Mouse (Mus musculus) heart, adult 11 months (tissue): ENCODE data around the gene Zan.
A peak's percentile ranks its signal among the peaks of the same experiment; 100 is the strongest.

ENCODE experiments used
- DNase-seq: peaks from one replicate; pipeline ENCODE4 v3.0.0; 2022

The Zan gene

DNA sequence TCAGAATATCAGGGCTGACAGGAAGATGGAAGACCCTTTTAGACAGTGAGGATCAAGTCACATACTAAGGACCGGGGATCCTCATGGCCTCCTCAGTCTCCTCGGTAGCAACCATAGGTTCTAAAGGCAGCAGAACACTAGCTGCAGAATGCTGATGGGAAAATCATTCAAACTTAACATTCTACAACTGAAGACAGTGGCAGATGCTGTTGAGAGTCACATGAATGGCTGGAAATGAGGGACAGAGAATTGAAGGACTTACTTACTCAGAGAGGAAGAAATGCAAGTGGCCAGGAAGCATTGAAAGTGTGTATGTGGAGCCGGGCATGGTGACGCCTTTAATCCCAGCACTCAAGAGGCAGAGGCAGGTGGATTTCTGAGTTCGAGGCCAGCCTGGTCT, at the start of gene Zan:
Gene Zan (minus strand): TSS at position 101 of the 400 bp plus-strand sequence.
- no peak for DNase-seq

DNA sequence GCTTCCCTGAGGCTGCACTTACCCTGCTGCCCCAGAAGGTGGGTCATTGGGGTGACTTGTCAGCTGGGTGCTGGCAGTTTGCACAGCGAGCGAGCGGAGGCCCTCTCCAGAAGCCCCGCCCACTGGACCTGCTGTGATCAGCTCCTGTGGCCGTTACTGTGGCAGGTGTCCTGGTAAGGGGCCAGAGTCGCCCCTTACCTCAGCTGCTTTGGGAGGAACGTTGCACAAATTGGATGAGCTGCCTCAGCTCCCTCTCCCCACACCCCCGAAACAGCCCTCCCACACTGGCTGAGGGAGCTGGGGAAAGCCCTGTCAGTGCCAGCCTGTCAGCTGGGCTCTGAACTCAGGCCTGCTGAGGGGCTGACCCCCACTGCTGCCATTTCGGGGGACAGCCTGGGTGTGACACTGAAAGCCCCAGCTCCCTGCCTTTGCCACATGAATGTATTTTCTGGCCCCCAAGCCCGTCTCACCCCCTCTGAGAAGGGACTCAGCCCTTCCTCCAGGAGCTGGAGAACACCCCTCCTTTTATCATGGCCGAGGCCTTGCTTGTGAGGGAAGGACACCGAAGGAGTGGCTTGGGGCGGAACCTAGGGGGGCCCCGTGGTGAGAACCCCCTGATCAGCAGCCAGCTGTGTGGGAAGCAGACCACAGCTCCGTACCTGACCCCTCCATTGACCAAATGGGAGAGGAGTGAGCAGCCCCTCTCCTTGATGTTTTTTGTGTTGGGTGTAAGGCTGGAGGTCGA, 49.5 kb upstream of the Zan start:
- peak; percentile 97 for DNase-seq

DNA sequence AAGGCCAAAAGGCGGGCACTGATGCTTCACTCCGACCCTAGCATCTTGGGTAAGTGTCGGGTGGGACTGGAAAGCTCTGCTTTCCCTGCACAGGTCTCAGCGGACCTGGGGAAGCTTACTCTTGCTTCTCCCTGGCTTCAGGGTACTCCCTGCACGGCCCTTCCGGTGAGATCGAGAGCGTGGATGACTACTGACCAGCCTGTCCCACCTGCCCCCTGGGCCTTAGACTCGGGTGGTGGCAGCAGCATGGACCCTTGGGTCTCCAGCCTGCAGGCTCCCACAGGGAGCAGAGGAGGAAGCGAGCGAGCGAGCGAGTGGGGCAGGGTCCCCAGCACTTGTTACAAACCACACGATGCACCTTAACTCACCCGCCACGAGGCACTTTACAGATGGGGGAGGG, 48.6 kb upstream of the Zan start:
- DNase-seq: peak; percentile 91

DNA sequence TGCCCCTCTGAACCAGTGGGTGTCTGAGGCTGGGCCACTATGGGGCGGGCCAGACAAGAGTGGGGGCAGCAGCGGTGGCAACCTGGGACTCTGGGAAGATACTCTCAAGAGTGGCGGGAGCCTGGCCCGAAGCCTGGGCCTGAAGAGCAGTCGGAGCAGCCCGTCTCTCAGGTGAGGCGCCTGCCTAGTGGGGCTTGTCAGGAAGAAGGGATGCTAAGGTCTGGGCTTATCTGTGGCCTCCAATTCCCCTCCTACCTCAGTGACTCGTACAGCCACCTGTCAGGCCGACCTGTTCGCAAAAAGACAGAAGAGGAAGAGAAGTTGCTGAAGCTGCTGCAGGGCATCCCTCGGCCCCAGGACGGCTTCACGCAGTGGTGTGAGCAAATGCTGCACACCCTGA, 47.8 kb upstream of the Zan start:
- DNase-seq: peak; percentile 90

DNA sequence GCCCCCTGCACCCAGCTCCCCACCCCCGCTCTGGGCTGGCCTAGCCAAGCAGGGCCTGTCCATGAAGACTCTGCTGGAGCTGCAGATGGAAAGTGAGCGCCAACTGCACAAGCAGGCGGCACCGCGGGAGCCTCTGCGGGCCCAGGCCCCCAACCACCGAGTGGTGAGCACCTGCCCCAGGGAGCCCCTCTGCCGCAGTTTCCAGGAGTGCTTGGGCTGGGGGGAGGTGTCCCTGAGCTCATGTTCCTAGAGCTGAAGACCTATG, 47.3 kb upstream of the Zan start:
- DNase-seq: peak; percentile 90

DNA sequence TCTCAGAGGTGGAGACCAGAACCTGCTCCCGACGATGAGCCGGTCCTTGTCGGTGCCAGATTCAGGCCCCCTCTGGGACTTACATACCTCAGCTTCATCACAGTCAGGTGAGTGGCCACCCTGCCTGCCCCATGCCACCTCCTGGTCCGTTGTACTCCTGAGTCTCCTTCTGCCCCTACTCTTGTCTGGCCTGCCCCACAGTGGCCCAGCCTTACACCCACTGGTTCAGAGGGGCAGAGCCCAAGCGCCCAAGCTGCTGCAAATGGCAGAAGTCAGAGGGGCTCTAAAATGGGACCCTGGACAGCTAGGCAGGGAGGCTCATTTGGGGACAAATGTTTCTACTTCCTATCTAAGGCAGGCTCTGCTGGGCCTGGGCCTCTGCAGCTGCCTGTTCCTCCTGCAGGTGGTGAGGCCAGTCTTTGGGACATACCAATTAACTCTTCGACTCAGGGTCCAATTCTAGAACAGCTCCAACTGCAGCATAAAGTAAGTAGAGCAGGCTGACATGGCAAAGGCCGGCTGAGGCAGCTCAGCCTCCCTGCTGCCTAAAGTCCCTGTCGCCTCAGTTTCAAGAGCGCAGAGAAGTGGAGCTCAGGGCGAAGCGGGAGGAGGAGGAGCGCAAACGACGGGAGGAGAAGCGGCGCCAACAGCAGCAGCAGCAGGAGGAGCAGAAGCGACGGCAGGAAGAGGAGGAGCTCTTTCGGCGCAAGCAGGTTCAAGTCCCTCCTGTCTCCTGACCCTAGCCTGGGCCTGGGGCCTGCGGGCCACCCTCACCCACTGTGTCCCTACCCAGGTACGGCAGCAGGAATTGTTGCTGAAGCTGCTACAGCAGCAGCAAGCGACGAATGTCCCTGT, 46.8 kb upstream of the Zan start:
- peak; percentile 92 for DNase-seq

DNA sequence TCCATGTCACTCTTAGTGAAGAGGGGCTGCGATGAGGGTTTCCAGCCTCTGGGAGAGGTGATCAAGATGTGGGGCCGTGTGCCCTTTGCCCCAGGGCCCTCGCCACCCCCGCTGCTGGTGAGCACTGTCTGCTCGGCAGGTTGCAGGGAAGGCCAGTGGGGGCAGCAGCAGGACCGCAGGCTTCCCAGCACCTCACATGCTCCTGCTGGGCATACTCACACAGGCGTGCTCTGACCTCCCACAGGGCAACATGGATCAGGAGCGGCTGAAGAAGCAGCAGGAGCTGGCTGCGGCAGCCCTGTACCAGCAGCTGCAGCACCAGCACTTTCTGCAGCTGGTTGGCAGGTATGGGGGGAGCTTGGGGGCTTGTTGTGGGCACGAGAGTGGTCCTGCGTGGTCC, 45.8 kb upstream of the Zan start:
- peak; percentile 89 for DNase-seq

DNA sequence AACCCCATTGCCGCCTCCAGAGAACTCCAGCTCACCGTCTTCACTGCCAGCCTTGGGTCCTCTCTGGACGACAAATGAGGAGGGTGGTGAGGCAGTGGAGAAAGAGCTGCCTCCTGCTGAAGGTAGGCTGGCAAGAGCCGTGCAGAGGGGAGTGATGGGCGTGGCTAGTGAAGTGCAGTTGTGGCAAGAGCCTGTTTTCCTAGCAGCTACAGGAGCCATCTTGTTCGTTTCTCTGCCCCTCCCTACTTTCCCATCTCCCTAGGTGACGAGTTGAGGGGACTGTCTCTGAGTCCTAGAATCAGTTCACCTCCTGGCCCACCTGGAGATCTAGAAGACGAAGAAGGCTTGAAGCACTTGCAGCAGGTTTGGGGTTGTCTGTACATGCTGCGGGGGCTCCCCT, 45.0 kb upstream of the Zan start:
- DNase-seq: peak; percentile 81

DNA sequence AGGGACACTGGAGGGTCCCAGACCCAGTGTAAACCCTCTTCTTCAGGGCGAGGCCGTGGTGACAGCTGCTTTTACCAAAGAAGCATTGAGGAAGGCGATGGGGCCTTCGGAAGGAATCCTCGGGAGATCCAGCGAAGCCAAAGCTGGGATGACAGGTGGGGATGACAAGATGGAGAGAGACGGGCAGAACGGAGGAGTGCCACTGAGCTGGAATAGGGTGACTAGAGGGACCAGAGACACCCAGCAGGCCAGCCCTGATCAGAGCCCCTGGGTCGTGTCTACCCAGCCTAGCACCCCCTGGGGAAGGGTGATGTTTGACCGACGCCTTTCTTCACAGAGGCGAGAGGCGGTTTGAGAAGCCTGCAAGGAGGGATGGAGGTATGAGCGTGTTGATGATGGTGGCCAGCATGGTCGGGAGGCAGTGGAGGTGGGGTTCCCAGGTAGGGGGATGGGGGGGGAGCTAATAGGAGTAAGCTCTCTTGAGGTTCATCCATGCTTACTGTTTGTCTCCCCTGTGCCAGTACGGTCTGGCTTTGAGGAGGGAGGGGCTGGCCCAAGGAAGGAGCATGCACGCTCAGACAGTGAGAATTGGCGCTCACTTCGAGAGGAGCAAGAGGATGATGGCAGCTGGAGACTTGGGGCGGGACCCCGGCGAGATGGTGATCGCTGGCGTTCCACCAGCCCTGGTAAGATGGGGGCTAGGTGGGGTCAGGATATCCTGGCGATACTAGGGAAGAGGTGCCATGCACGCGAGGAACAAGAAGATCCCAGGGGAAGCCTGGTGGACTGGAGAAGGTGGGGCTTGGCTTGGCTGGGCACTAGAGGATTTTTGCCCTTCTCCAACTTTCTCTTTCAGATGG, 43.1 kb upstream of the Zan start:
- DNase-seq: peak; percentile 92

DNA sequence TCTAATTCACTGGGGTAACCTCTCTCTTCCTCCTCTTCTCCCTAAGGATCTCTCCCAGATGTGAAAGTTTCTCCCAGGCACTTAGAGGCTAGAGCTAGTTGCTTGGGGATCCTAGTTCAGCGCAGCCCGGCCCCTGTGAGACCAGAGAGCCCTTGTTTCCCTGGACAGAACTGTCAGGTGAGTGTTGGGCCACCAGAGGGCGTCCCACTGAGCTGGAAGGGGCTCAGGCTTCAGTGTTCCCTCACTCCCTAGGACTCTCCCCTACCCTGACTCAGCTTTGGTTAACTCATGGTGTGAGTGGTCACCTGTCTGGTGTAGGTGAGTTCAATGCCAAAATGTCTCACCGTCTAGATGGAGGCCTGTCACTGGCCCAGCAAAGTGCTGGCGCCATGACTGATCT, 41.6 kb upstream of the Zan start, which contains the start of gene Gigyf1:
Gene Gigyf1 (plus strand): TSS at position 113 of the 400 bp plus-strand sequence.
- peak; percentile 93 for DNase-seq

DNA sequence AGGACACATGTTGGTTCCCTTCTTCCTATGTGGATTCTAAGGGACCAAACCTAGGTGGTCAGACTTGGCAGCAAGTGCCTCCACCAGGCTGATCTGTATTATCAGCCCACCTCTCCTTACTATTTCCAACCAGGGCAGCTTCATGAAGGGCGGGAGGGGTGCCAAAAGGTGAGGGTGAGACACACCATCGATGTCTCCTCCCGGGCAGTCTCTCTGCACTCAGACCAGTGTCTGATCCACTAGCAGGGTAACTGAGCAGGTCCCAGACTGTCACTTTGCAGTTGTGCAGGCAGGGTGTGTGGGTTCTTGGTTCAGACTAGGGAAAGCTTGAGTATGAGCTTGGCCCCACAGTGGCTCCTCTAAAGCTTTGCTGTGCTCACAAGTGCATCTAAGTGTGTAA, 37.9 kb upstream of the Zan start:
- peak; percentile 90 for DNase-seq

DNA sequence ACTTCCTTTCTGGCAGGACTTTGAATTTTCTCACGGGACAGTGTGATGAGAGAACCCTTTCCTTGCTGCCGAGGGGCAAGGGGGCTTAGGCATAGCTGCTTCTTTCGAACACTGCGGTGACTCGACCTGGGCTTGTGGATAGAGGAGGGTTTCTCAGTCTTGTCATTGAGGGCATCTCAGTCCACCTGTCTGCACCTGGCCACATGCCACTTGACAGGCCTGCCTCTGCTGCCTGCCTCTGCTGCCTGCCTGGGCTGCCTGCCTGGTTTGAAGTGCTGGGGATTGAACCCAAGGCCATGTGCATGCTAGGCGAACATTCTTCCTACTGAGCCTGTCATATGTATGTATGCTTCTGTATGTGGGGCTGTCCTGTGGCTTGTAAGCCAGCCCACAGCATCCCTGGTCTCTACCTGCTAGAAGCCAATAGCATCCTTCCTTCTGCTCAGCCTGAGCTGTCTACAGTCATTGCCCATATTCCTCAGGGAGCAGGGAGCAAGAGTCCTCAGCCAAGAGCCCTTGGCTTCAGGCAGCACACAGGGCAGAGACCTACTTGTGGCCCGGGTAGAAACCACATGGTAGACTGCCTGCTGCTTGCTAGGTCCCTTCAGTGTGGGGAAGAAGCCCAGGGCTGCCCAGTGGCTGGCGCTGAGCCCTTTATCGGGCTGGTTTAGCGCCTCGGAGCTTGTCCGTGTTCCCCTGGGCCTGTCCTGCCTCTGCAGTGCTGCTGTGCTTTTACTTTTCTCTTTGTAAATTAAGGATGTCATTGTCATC, 37.3 kb upstream of the Zan start:
- DNase-seq: peak; percentile 90

DNA sequence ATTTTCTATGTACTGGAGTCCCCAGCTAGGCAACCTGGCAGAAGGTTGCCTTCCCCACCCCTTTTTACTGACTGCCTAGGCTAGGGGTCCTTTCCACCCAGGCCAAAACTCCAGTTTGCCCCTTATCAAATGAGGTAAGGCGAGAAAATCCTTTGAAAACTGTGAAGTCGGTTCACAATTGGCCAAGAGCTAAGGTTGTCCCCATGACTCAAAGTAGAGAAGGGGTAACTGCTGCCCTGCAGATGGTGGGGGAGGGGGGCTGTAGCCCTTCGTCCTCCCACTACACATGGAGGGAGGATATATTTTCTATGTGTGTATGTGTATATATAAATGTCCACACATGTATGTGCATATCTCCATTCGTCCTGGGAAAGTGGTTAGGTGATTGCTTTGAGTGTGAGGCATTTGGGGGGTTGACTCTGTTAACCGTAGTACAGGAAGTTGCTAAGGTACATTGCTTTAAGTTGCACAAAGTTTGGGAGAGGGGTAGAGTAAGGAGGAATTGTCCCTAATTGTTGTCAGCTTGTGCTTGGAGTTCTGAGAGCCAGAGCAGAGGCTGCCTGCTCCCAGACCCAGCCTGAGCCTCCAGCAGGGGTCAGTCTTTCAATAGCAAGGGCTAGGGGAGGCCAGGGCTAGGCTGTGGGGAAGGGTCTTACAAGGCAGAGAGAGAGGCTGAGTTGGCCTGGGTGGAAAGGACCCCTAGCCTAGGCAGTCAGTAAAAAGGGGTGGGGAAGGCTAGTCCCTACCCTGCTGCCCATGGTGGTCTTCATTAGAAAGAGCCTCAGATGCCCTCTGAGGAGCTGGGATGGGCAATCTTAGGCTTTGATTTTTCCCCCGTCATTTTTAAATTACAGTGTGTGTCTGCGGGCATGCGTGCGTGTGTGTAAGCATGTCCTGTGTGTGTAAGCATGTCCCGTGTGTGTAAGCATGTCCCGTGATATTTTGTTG, 36.3 kb upstream of the Zan start:
- DNase-seq: peak; percentile 90

DNA sequence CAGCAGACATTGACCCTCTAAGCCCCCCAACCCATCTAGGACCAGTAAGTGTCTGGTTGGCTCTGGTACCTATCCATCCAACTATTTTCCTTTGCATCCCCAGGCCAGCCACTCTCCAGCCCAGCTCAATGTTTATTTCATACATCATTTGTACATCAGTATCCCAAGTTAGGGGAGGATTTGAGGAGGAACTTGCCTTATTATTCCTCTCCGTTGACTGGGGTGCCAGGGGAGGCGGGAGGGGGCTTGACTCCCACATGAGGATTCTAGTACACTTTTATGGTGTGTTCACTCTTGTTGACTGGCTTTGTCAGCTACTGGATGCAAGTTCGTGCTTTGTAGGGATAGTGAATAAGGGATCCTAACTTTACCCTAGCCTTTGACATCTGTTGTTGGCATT, 34.8 kb upstream of the Zan start:
- DNase-seq: peak; percentile 87

DNA sequence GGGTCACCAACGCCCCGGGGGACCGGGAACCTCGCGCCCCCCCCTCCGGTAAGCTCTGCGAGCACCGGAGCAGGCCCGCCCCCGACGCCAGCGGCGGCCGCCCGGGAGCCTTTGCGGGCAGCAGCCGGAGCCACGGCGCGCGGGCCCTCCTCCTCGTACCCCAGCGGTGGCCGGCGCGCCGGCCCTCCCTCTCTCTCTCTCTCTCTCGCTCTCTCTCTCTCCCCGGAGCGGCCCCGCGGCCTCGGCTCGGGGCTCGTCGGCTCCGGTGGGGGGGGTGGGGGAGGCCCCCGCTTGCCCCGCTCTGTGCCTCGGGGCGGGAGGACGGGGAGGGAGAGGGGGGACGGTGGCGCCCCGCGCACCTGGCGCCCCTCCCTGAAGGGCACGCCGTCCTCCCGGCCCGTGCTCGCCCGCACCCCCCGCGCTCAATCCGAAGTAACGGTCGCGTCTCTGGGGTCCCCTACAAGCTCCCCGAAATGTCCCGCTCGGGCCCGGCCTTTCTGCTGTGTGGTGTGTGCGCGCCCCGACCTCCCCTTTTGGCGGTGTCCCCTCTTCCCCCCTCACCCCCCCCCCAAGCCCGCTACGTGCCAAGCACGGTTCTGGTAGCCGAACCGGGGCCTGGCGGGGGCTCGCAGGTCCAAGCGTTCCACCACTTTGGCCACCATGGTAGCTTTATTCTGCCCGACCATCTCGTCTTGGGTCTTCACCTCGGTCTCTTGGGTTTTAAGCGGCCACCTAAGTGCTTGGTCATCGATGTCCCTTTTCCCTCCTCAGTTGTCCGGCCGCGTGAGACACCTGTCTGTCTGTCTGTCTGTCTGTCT, 33.9 kb upstream of the Zan start:
- DNase-seq: peak; percentile 93

DNA sequence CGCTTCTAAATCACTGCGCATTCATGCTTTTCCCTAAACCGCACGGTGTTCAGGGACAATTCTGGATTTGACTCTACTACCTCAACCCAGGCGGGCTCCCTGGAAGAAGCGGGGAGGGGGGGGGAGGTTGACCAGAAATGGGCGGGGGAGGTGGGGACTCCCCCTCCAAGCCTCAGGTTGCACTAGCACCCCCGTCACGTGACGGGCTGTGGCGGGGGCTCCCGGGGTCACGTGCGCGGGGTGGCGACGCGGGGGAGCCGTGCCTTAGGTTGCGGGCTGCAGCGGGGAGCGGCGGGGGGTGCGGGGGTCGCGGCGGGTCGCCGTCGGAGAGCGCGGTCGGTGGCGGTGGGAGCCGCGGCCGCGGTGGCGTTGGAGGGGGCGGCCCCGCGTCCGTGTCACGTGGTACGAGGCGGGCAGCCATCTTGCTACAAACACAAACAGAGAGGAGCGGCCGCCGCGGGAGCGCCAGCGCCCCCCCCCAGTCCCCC, 33.2 kb upstream of the Zan start:
- peak; percentile 99 for DNase-seq

DNA sequence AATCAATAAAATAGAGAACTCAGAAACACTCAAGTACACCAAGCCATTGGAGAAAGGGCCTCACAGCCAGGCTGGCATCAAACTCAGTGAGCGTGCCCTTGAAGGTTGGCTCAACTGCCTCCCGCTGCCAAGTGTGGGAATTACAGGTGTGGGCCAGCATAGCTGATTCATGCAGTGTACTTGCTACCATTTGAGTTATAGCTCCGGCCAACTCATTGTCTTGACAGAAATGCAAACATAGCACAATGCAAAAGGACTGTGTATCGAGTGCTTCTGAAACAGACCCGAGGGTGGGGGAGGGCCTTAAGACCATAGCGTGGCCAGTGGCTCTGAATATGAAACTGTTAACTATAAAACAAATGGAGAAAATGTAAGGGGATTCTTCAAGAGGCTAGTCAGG, 27.2 kb upstream of the Zan start:
- no peak for DNase-seq

DNA sequence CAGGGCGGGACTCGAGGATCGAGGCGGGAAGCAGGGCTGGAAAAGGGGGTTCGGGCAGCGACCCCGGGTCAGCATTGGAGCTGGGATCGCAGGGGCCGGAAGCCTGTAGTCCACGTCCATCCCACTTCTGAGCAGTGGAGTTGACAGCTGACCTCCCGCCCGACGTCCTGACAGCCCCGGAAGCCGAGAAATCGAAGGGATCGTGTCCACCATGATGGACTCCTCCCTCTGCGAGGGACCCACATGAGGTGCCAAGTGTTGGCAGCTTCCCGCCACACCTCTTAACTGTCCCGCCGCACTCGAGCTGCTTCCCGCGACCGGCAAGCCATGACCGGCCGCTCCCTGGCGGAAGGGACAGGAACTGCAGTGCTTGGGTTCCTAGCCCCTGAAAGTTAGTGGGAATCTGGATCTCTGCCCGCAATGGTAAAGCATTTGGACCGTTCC, 25.8 kb upstream of the Zan start:
- no peak for DNase-seq

DNA sequence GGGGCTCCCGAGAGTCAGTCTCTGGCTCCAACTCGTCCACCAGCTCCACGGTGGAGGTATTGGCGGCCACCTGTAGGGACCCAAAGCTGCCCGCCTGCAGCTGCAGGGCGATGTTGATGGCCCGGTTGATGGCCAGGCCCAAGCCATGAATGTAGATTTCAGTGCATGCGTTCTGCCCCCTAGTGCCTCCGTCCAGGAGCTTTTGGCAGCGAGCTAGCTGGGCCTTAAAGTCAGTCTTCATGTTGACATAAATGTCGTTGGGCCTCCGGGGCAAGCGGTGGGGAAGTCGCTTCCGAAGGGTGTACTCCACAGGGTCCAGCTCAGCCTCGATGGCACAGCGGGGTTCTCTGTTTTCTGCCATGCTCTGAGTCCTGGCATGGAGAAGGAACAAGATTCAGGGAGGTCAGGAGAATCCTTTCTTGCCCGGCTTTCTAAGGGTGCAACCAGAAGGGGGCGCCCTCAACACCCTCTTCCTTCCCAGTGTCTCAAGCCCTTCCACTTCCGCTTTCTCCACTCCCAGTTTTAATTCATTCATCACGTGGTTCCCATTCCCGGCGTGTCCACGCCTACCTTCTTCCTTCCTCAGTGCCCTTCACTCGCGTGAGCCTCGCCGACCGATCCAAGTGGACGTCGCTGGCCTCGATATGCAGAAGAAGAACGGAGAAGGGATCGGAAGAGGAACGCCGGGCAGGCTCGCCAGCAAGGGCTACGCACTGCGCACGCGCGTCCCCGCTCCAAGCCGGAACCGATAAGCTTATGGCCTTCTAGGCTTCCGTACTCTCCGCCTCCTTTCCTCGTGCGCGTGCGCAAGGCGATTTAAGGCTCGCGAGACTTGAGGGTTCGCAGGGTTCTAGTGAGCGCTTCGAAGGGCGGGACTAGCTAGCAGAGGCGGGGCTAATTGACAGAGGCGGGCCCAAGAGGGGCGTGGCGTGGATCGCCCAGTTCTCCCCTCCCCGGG, 25.1 kb upstream of the Zan start, which contains the start of gene Pop7:
Gene Pop7 (minus strand): TSS at position 810 of the 958 bp plus-strand sequence.
- DNase-seq: peak; percentile 100
